Mouse (Mus musculus) testis, adult 2 months (tissue): Measurements from ENCODE around the gene Parp4.

ENCODE experiments used
- CTCF ChIP-seq: fragments of 200-500 bp; IDR thresholded peaks from 2 replicates; pipeline ENCODE4 v1.5.1; 2012; ENCODE audit warnings: low read depth, mild to moderate bottlenecking, inconsistent platforms, low read length, moderate library complexity; ENCODE audit not compliant: control insufficient read depth, insufficient read depth, insufficient replicate concordance
- POLR2A ChIP-seq: fragments of 200-500 bp; IDR thresholded peaks from 2 replicates; pipeline ENCODE4 v1.6.1; 2012; ENCODE audit warnings: low read depth, mild to moderate bottlenecking, inconsistent platforms, low read length, moderate library complexity; ENCODE audit not compliant: control insufficient read depth

GRCm38 (mm10) chr14:56545491-56545890, 29.9 kb upstream of the Parp4 start:
- TF ChIP-seq CTCF (no peak), POLR2A (no peak)
